Mouse (Mus musculus): Measurements from ENCODE around the gene Vmn1r130. TPM values are rescaled to one million over a fixed set of nuclear protein-coding genes. Genes with fewer than 3 reads are reported as not detected.
"Not testable (repeated sequence)": the region's sequence is repeated elsewhere in the genome, so short reads cannot be mapped to it uniquely, and the experiment has no call there.

Gene Vmn1r130
- polyA plus RNA-seq (2012): not detected in 2 replicates

- TF ChIP-seq GATA1 (IDR thresholded peaks at IDR 0.05; ENCODE audit: low read length): not testable (repeated sequence)
Observed at GRCm38 (mm10) chr7:21511480-21511879, at the start of gene Vmn1r130. Gene Vmn1r130 (plus strand): TSS chr7:21511780.

DNA sequence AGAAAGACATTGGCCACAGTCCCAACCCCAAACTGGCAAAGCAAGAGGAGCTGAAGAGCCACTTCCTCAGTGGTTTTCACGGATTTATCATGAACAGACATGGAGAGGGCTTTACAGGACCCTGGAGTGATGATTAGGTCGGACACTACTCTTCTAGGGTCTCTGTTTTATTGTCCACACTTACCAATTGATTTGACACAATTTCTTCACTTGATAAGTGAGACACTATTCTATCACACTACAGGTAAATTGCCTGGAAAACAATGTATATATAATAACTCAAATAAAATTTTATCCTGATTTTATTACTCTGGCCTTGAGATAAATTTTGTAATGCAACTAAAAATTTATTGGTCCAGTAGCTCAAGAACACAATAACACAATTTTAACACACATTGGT, 34.4 kb downstream of the Vmn1r130 start, which contains the start of gene Vmn1r131:
Vmn1r131 (minus strand) TSS at position 101 of the 400 bp plus-strand sequence.
- TF ChIP-seq GATA1 (IDR thresholded peaks at IDR 0.05; ENCODE audit: low read length): not testable (repeated sequence)

Other genes starting within 250 kb of the Vmn1r130 start
- gene Vmn1r125, start 239.6 kb upstream of the Vmn1r130 start, polyA plus RNA-seq (2012): not detected in 2 replicates
- gene Vmn1r126, start 210.3 kb upstream of the Vmn1r130 start, polyA plus RNA-seq (2012): not detected in 2 replicates
- gene Vmn1r127, start 191.9 kb upstream of the Vmn1r130 start, polyA plus RNA-seq (2012): not detected in 2 replicates
- not detected in 2 replicates for gene Vmn1r128, start 162.4 kb upstream of the Vmn1r130 start, polyA plus RNA-seq (2012)
- not detected in 2 replicates for gene Vmn1r129, start 150.5 kb upstream of the Vmn1r130 start, polyA plus RNA-seq (2012)
- gene Gm6882, start 79.0 kb upstream of the Vmn1r130 start, polyA plus RNA-seq (2012): not detected in 2 replicates
- gene Vmn1r131, start 34.3 kb downstream of the Vmn1r130 start, polyA plus RNA-seq (2012): not detected in 2 replicates
- gene Vmn1r132, start 102.3 kb downstream of the Vmn1r130 start, polyA plus RNA-seq (2012): not detected in 2 replicates
- gene Gm4175, start 249.7 kb downstream of the Vmn1r130 start, polyA plus RNA-seq (2012): not detected in 2 replicates

Data from G1E-ER4 (cell line).